Mouse (Mus musculus) erythroblast, embryonic 14.5 days (primary cell): ENCODE results near the gene Defb15. TPM values are rescaled to one million over a fixed set of nuclear protein-coding genes. Genes with fewer than 3 reads are reported as not detected.

ENCODE experiments used
- H3K27me3 ChIP-seq: 2 replicates; pipeline ENCODE4 v1.6.1; 2012; ENCODE audit warnings: inconsistent platforms; ENCODE audit not compliant: control insufficient read depth
- H3K36me3 ChIP-seq: 2 replicates; pipeline ENCODE4 v1.6.1; 2012; ENCODE audit warnings: mild to moderate bottlenecking, inconsistent platforms; ENCODE audit not compliant: control insufficient read depth
- H3K4me1 ChIP-seq: 2 replicates; pipeline ENCODE4 v1.6.1; 2012; ENCODE audit warnings: inconsistent platforms; ENCODE audit not compliant: control insufficient read depth
- H3K4me3 ChIP-seq: replicated peaks from 2 replicates; pipeline ENCODE3; 2012; ENCODE audit warnings: moderate library complexity, mild to moderate bottlenecking, inconsistent platforms
- H3K9me3 ChIP-seq: 2 replicates; pipeline ENCODE4 v1.6.1; 2012; ENCODE audit warnings: low read length, inconsistent platforms, mixed read lengths; ENCODE audit not compliant: control insufficient read depth
- GATA1 ChIP-seq: IDR thresholded peaks from 2 replicates; pipeline ENCODE4 v1.6.1; 2012; ENCODE audit warnings: low read length, inconsistent platforms, mixed read lengths
- TAL1 ChIP-seq: IDR thresholded peaks from 3 replicates; pipeline ENCODE4 v1.6.1; 2012; ENCODE audit warnings: low read length, inconsistent platforms, mixed read lengths
- polyA plus RNA-seq: library from polyadenylated mRNA; stranded (reverse); fragments of >175 nt; gene quantifications from 2 replicates; pipeline ENCODE4 v1.2.3, GENCODE M21; 2012

Defb15 gene
- not detected in 2 replicates for polyA plus RNA-seq

DNA sequence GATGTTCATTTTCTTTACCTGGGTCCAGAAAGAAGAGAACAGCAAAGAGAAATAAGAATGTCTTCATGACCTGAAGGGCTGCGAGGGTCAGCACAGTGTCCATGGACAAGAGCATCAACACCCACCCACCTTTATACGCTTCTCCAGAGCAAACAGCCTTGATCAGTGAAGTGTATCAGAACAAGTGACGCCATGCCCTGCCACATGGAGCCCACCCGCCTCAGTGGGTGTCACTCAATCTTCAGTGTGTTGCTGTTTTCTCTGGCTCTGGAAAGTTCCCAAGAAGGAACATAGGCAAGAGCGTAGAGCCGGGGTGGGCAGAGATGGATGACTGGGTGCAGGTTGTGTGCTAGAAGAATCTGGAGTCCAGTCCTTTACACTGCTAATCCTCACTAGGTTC, at the start of gene Defb15:
Gene Defb15 (minus strand): TSS at position 101 of the 400 bp plus-strand sequence.
- TF ChIP-seq TAL1, result no peak
- no peak for TF ChIP-seq GATA1
- no peaks in the 10 kb centered on the region for H3K27me3 ChIP-seq
- no peaks in the 10 kb centered on the region for H3K4me1 ChIP-seq
- H3K36me3 ChIP-seq, result no peaks in the 10 kb centered on the region
- H3K4me3 ChIP-seq, result no peak within 1 kb of the TSS
- H3K9me3 ChIP-seq, result no peaks in the 10 kb centered on the region; the same call in 1 of the 2 replicates

GRCm38 (mm10) chr8:21981664-21982337, 49.3 kb upstream of the Defb15 start:
- TF ChIP-seq GATA1 (no peak), TAL1 (no peak)
- Histone ChIP-seq H3K4me1 (no peaks in the 10 kb centered on the region), H3K4me3 (no peak overlapping the region), H3K9me3 (peaks cover 3% of the 10 kb centered on the region; the same call in 1 of the 2 replicates), H3K36me3 (no peaks in the 10 kb centered on the region), H3K27me3 (no peaks in the 10 kb centered on the region)

- TF ChIP-seq TAL1 (no peak), GATA1 (no peak)
- no peak overlapping the region for H3K4me3 ChIP-seq
- no peaks in the 10 kb centered on the region for H3K4me1 ChIP-seq
- H3K9me3 ChIP-seq, result peaks cover 3% of the 10 kb centered on the region; the same call in 1 of the 2 replicates
- H3K27me3 ChIP-seq, result no peaks in the 10 kb centered on the region
- no peaks in the 10 kb centered on the region for H3K36me3 ChIP-seq
Observed at GRCm38 (mm10) chr8:21978193-21978592, 45.7 kb upstream of the Defb15 start.

GRCm38 (mm10) chr8:21969475-21969874, 37.0 kb upstream of the Defb15 start, which contains the start of gene Ccdc70:
TSS of gene Ccdc70 (plus strand) at chr8:21969775.
- no peaks in the 10 kb centered on the region for H3K27me3 ChIP-seq
- H3K36me3 ChIP-seq, result no peaks in the 10 kb centered on the region
- no peak within 1 kb of the TSS for H3K4me3 ChIP-seq
- H3K9me3 ChIP-seq, result no peaks in the 10 kb centered on the region; the same call in 1 of the 2 replicates
- no peaks in the 10 kb centered on the region for H3K4me1 ChIP-seq
- no peak for TF ChIP-seq GATA1
- TF ChIP-seq TAL1, result no peak

- Histone ChIP-seq H3K36me3 (no peaks in the 10 kb centered on the region), H3K4me3 (no peak overlapping the region), H3K4me1 (no peaks in the 10 kb centered on the region), H3K27me3 (no peaks in the 10 kb centered on the region), H3K9me3 (no peaks in the 10 kb centered on the region)
- TF ChIP-seq GATA1 (no peak), TAL1 (no peak)
Observed at GRCm38 (mm10) chr8:21966646-21967045, 34.1 kb upstream of the Defb15 start.

GRCm38 (mm10) chr8:21958414-21958813, 25.9 kb upstream of the Defb15 start, which contains the start of gene Fam90a1a:
TSS of gene Fam90a1a (plus strand) at chr8:21958714.
- no peak for TF ChIP-seq GATA1
- TF ChIP-seq TAL1, result no peak
- Histone ChIP-seq H3K9me3 (no peaks in the 10 kb centered on the region), H3K27me3 (no peaks in the 10 kb centered on the region), H3K4me1 (no peaks in the 10 kb centered on the region), H3K36me3 (no peaks in the 10 kb centered on the region), H3K4me3 (no peak within 1 kb of the TSS)

DNA sequence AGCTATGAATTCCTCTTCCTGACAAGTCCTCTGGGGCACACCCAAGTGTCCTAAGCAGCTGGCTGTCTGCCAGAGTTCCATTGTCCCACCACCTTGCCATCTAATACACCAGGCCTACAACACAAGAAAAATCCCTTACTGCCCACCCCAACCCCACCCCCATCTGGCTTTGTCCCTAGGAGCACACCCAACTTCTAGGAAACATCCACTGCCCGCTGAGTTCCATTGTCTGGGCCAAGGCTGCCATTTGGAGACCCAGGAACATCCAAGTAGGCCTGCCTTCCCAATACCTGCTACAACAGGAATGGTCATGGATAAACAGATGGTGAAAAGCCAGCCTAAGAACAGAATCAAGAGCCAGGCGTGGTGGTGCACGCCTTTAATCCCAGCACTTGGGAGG, 23.8 kb upstream of the Defb15 start:
- Histone ChIP-seq H3K4me1 (no peaks in the 10 kb centered on the region), H3K27me3 (no peaks in the 10 kb centered on the region), H3K36me3 (no peaks in the 10 kb centered on the region), H3K9me3 (no peaks in the 10 kb centered on the region), H3K4me3 (no peak overlapping the region)
- no peak for TF ChIP-seq GATA1
- no peak for TF ChIP-seq TAL1

GRCm38 (mm10) chr8:21955321-21955720, 22.8 kb upstream of the Defb15 start:
- Histone ChIP-seq H3K9me3 (no peaks in the 10 kb centered on the region), H3K4me1 (no peaks in the 10 kb centered on the region), H3K36me3 (no peaks in the 10 kb centered on the region), H3K4me3 (no peak overlapping the region), H3K27me3 (no peaks in the 10 kb centered on the region)
- TF ChIP-seq GATA1, result no peak
- no peak for TF ChIP-seq TAL1

GRCm38 (mm10) chr8:21947311-21948017, 15.0 kb upstream of the Defb15 start:
- Histone ChIP-seq H3K4me1 (no peaks in the 10 kb centered on the region), H3K36me3 (no peaks in the 10 kb centered on the region), H3K27me3 (no peaks in the 10 kb centered on the region), H3K4me3 (no peak overlapping the region), H3K9me3 (no peaks in the 10 kb centered on the region)
- TF ChIP-seq TAL1 (no peak), GATA1 (no peak)
